14 mouse cellular contexts compared by ENCODE assay signal in genomic region chr16:76591956-76592768, GRCm38 (mm10).
DNase-seq lines count a peak whose midpoint lies in the region; ATAC-seq and TF ChIP-seq lines count a peak whose summit lies in the region.
"Had no signal": no experiment of that assay in that cellular context is flagged by ENCODE, and none has a peak within 500 bp of the region (broad histone marks: within the 10 kb centered on the region; RNA-seq: fewer than 3 reads in every experiment).

No protein-coding gene starts in this region.

- no peak overlapping the region for H3K4me2 ChIP-seq in forebrain, embryonic 16.5 days (ENCODE audit: low read length)
- no peak overlapping the region for H3K4me2 ChIP-seq in kidney, postnatal 0 days (ENCODE audit: low read length)
- H3K4me2 ChIP-seq: embryonic facial prominence, embryonic 12.5 days; hindbrain, embryonic 14.5 days; limb, embryonic 12.5 days had no signal

- ATAC-seq in forebrain, embryonic 16.5 days = peak; percentile 78
- ATAC-seq in kidney, postnatal 0 days (replicated peaks; ENCODE audit: low FRiP score, low read depth) = no peak

- H3K4me1 ChIP-seq in forebrain, embryonic 16.5 days (replicated peaks; ENCODE audit: control insufficient read depth, insufficient read depth, low read length) = peaks cover 7% of the 10 kb centered on the region
- H3K4me1 ChIP-seq in kidney, postnatal 0 days (replicated peaks; ENCODE audit: insufficient read depth, low read length) = no peaks in the 10 kb centered on the region
- H3K4me1 ChIP-seq: embryonic facial prominence, embryonic 12.5 days had no signal

- 60% methylated on average over 4 of the region's 4 CpGs for WGBS in forebrain, embryonic 16.5 days
- WGBS in kidney, postnatal 0 days = 35% methylated on average over 4 of the region's 4 CpGs

- H3K36me3 ChIP-seq in forebrain, embryonic 16.5 days (ENCODE audit: control insufficient read depth, insufficient read depth) = no peaks in the 10 kb centered on the region
- no peaks in the 10 kb centered on the region for H3K36me3 ChIP-seq in kidney, postnatal 0 days (ENCODE audit: insufficient read depth, low read length)
- H3K36me3 ChIP-seq: embryonic facial prominence, embryonic 12.5 days; limb, embryonic 12.5 days had no signal

- no peak for TF ChIP-seq CTCF in kidney, postnatal 0 days (IDR thresholded peaks at IDR 0.05; ENCODE audit: low read depth)

- H3K4me3 ChIP-seq in forebrain, embryonic 16.5 days (replicated peaks; ENCODE audit: low read length) = no peak overlapping the region
- H3K4me3 ChIP-seq in kidney, postnatal 0 days (replicated peaks; ENCODE audit: low read depth, low read length) = no peak overlapping the region
- H3K4me3 ChIP-seq: embryonic facial prominence, embryonic 12.5 days; limb, embryonic 12.5 days had no signal

- no peaks in the 10 kb centered on the region for H3K27me3 ChIP-seq in forebrain, embryonic 16.5 days (replicated peaks; ENCODE audit: control insufficient read depth, insufficient read depth, low read length)
- no peaks in the 10 kb centered on the region for H3K27me3 ChIP-seq in kidney, postnatal 0 days (ENCODE audit: insufficient read depth, low read length)
- H3K27me3 ChIP-seq: embryonic facial prominence, embryonic 12.5 days; limb, embryonic 12.5 days had no signal

- peak; percentile 17 to 20 for DNase-seq in left cerebral cortex, postnatal 14 days (ENCODE audit: low spot score in 2 of 2)
- no peak for DNase-seq in left cerebral cortex, adult 11 months (ENCODE audit: low spot score)
- DNase-seq in 3T3-L1 (ENCODE audit: low read depth, low spot score) = peak; percentile 8
- peak; percentile 83 for DNase-seq in kidney, postnatal 0 days (ENCODE audit: low spot score)
- no peak for DNase-seq in MN1 (ENCODE audit: low spot score)
- no peak for DNase-seq in thymus, postnatal 14 days
- no peak for DNase-seq in adrenal gland, adult 2 months
- DNase-seq: cerebellum, postnatal 14 days; right cerebral cortex, postnatal 25 days; thymus, postnatal 25 days had no signal

- no peak overlapping the region for H3K9ac ChIP-seq in forebrain, embryonic 16.5 days (replicated peaks; ENCODE audit: low read depth, low read length)
- no peak overlapping the region for H3K9ac ChIP-seq in kidney, postnatal 0 days (ENCODE audit: low read depth, low read length)
- H3K9ac ChIP-seq: embryonic facial prominence, embryonic 12.5 days; hindbrain, embryonic 14.5 days; limb, embryonic 12.5 days had no signal

- no peak overlapping the region for H3K27ac ChIP-seq in forebrain, embryonic 16.5 days (ENCODE audit: low read length)
- no peak overlapping the region for H3K27ac ChIP-seq in kidney, postnatal 0 days
- H3K27ac ChIP-seq: embryonic facial prominence, embryonic 12.5 days; hindbrain, embryonic 14.5 days; limb, embryonic 12.5 days had no signal

- H3K9me3 ChIP-seq in forebrain, embryonic 16.5 days (ENCODE audit: control insufficient read depth, low read length) = no peaks in the 10 kb centered on the region
- no peaks in the 10 kb centered on the region for H3K9me3 ChIP-seq in kidney, postnatal 0 days (replicated peaks; ENCODE audit: low read length)
- H3K9me3 ChIP-seq: embryonic facial prominence, embryonic 12.5 days; limb, embryonic 12.5 days had no signal

- intact Hi-C loops in left cerebral cortex, postnatal 14 days (cut with DNase I) = no loop called here

Comparison
In these comparisons a context has a peak if more than half of its experiments do, and no peak if none do; other contexts are left out.
1. DNase-seq: peak in left cerebral cortex, postnatal 14 days (2 of 2), 3T3-L1 (single experiment) and kidney, postnatal 0 days (single experiment); none in left cerebral cortex, adult 11 months (single experiment), MN1 (single experiment), thymus, postnatal 14 days (single experiment) and adrenal gland, adult 2 months (single experiment).